In the genomic region with DNA sequence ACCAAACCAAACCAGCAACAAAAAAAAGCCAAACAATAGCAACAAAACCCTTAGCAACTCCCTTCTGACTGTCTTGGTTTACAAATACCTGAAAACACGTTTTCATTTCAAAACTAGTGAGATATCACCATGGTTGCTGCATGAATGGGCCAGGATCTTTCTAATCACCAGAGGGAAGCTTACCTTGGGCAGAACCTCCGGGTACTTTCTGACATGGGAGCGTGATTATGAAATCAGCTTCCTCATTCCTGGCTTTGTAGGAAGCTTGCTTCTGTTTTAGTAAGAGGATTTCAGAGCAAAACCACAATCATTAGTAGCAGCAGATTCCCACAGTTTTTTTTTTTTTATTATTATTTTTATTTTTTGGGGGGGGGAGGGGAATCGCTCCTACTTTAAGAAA, we compare ENCODE assay signal across 21 mouse cellular contexts. TPM values are rescaled to one million over a fixed set of nuclear protein-coding genes. Genes with fewer than 3 reads are reported as not detected.
DNase-seq lines count a peak whose midpoint lies in the region; ATAC-seq lines count a peak whose summit lies in the region.
"Had no signal": no experiment of that assay in that cellular context is flagged by ENCODE, and none has a peak within 500 bp of the region (broad histone marks: within the 10 kb centered on the region; RNA-seq: fewer than 3 reads in every experiment).

No protein-coding gene starts in this region.

- peak; percentile 88 for ATAC-seq in megakaryocyte progenitor cell, adult 5-6 weeks (replicated peaks; ENCODE audit: poor library complexity)
- ATAC-seq: forebrain, embryonic 15.5 days; hindbrain, embryonic 16.5 days; Patski had no signal

- DNase-seq in lung, adult 18-20 months, result peak; percentile 3 to 14
- DNase-seq in lung, postnatal 14 days, result no peak
- peak; percentile 35 for DNase-seq in lung, postnatal 36 days
- no peak for DNase-seq in lung, postnatal 10 days
- no peak for DNase-seq in cerebellum, postnatal 10 days
- DNase-seq in frontal cortex, postnatal 14 days (ENCODE audit: low spot score in 2 of 2), result no peak
- DNase-seq: adrenal gland, postnatal 10 days; adrenal gland, postnatal 36 days; B cell, adult 2 months; cerebellum, adult 18-20 months; cerebellum, adult 9-10 months; cerebellum, postnatal 25 days; gastrocnemius, postnatal 10 days; gastrocnemius, postnatal 36 days; heart, adult 11 months; heart, postnatal 10 days; heart, postnatal 36 days had no signal

RNA-seq across cellular contexts. Expression of a gene that starts 34.7 kb away (rescaled TPM):
- total RNA-seq in megakaryocyte progenitor cell, adult 5-6 weeks (2015), result 17.4 and 23.5 TPM in 2 replicates
- 13.9 and 14.1 TPM in 2 replicates for total RNA-seq in megakaryocyte progenitor cell, adult 5-6 weeks (2017)
- total RNA-seq: gastrocnemius, postnatal 36 days; heart, postnatal 10 days; heart, postnatal 36 days had no signal

Comparison
In these comparisons a context has a peak if more than half of its experiments do, and no peak if none do; other contexts are left out.
1. DNase-seq: peak in lung, adult 18-20 months (2 of 2) and lung, postnatal 36 days (single experiment); none in lung, postnatal 14 days (single experiment), lung, postnatal 10 days (single experiment), cerebellum, postnatal 10 days (0 of 2) and frontal cortex, postnatal 14 days (0 of 2).